Mouse (Mus musculus) cerebellum, adult 8-10 months (tissue): ENCODE measurements around the gene Gm21761.
"Not testable (repeated sequence)": the region's sequence is repeated elsewhere in the genome, so short reads cannot be mapped to it uniquely, and the experiment has no call there.

Experiments used
- DNase-seq: peaks from one replicate; pipeline ENCODE4 v3.0.0; 2022

Gene Gm21761

DNA sequence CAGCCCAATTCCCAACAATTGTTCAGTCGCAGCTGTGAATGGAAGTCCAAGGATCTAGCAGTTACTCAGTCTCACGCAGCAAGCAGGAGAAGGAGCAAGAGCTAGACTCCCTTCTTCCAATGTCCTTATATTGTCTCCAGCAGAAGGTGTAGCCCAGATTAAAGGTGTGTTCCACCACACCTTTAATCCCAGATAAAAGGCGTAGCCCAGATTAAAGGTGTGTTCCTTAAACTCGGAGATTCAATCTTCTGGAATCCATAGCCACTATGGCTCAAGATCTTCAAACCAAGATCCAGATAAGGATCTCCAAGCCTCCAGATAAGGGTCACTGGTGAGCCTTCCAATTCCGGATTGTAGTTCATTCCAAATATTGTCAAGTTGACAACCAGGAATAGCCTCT lies at the start of gene Gm21761:
Gene Gm21761, minus strand, starts transcription at position 101 of the 400 bp plus-strand sequence.
- not testable (repeated sequence) for DNase-seq

DNA sequence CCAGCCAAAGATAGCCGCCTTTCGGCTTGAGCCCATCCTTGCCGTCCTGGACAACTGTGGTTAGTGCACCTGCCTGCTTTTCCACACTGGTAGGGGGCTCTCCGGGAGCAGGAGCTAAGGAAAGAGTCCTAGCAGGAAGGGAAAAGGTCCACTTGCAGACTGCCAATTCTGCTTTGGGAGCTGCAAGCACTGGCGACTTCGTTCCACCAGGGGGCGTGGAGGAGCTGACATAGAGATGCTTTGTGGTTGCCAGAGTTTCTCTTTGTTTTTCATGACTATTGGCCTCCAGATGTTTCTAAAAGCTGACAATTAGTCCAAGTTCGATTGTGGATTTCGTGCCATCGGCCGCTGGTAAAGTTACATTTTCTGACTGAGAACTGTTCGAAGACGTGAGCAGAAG lies 40.1 kb upstream of the Gm21761 start:
- not testable (repeated sequence) for DNase-seq

DNA sequence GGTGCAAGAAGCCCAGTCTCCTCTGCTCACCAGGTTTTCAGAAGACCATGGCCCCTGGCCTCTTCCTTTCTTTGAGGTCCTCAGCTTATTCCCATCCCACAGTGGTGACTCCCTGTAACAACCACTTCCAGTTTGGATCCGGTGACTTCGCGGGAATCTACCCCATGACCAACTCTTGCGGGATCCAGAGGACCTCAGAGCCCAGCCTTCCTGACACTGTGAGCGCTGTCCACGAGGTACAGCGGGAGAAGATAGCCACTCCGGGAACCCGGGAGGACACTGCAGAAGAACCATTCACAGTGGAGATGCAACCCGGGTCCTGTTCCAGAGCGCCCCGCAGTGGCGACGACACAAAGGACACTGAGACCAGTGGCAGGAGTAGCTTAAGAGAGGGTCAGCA lies 39.1 kb upstream of the Gm21761 start:
- DNase-seq, result not testable (repeated sequence)

DNA sequence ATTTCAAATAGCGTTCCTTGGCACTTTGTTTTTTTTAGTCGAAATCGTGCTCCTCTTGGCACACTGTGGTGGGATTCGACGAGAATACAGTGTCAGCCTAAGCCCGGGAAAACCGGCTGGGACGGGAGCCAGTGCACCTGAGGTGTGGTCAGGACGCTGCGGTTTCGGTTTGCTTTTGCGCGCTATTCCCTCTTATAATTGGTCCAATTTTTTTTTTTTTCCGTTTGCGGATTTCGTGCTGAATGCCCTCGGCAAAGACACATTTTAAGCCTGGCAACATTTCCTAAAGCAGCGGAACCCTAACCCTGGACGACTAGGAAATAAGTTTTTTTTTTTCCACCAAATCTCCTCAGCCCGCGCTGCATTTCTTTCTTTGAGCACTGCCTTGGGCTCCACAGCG lies 36.9 kb upstream of the Gm21761 start:
- not testable (repeated sequence) for DNase-seq

DNA sequence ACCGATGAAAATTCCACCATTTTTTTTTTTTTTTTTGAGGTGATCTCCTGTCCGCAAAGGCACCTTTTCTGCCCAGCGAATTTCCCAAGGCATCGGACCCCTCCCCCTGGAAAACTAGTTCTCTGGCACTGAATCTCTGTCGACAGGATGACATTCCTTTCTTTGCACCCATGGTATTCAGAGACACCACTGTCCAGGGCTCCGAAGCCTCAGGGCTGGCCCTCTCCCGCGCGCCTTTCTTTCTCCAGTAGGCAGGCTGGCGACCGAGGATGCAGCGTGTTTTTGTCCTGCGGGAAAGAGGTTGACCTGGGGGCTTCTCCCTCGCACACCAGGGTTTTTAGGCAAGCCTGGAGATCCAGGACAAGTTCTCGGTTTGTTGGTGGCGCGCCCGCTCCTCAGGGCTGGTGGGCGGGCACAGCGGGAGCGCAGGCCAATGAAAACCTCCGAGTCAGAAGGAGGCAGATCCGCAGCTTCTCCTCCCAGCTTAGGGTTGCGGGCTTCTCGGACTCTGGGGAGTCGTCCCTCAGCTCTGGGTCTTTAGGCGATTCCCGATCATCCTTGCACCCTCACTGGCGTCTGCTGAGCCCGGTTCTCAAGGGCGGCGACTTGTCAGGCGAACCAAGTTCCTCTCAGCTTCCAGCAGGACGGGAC lies 36.4 kb upstream of the Gm21761 start:
- DNase-seq, result not testable (repeated sequence)

DNA sequence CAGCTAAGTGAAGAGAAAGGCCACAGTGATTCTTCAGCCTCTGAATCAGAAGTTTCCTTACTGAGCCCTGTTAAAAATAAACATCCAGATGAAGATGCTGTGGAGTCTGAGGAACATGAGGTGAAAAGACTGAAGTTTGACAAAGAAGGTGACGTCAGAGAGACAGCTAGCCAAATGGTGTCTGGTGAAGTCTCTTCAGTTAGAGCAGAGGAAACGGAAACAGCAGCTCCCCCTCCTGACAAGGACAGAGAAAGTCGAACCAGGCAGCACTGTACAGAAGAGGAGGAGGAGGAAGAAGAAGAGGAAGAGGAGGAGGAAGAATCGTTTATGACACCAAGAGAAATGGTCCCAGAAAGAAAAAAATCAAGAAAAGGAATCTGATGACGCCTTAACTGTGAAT lies 33.8 kb upstream of the Gm21761 start:
- DNase-seq, result not testable (repeated sequence)

DNA sequence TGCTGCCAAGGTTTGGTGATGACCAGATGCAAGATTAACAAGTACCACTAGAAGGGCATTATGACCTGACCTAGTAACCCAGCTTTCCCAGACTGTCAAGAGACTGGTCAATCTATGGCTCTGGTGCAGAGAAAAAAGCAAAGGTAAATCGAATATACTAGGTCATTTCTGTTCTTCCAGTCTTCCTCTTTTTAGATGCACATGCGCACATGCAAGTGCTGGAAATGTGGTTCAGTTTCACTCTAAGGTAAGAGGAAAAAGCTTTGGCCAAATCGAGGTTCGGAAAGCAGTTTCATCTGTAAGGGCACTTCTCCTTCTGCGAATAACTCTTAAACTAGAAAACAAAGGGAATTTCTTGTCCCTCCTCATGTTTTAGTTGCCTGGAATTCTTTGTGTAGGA lies 26.5 kb upstream of the Gm21761 start:
- not testable (repeated sequence) for DNase-seq

DNA sequence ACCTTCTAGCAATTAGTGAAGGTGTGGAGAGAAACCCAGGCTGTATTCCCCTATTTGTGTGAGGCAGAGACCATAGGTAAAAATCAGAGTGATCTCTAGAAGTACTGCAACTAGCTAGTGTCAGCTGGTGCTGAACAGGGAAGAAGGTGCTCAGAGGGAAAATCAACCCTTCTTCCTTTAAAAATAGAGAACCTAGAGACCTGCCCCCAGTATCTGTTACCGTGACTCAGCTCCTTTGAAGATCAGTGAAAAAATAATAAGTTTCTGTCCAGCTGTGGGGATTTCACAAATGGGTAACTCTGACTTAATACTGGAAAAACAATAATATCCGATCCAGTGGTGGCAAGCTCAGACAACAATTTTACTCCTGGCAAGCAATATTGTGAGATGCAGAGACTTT lies 26.0 kb upstream of the Gm21761 start:
- DNase-seq, result not testable (repeated sequence)

DNA sequence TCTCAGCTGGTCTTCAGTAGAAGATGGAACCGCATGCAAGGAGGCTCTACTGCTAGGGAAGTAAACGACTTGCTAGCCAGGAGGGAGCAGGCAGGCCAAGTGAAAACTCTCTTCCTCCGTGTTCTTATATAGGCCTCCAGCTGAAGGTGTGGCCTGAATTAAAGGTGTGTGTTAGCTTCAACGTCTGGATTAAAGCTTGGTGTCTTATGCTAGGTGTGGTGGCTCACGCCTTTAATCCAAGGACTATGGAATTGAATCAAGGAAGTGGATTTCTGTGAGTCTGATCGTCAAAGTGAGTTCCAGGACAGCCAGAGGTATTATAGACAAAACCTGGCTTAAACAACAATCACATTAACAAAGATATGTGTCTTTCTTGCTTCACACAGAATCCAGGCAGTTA lies 21.6 kb upstream of the Gm21761 start, which contains the start of gene B020031M17Rik:
Gene B020031M17Rik, minus strand, starts transcription at position 101 of the 400 bp plus-strand sequence.
- not testable (repeated sequence) for DNase-seq

DNA sequence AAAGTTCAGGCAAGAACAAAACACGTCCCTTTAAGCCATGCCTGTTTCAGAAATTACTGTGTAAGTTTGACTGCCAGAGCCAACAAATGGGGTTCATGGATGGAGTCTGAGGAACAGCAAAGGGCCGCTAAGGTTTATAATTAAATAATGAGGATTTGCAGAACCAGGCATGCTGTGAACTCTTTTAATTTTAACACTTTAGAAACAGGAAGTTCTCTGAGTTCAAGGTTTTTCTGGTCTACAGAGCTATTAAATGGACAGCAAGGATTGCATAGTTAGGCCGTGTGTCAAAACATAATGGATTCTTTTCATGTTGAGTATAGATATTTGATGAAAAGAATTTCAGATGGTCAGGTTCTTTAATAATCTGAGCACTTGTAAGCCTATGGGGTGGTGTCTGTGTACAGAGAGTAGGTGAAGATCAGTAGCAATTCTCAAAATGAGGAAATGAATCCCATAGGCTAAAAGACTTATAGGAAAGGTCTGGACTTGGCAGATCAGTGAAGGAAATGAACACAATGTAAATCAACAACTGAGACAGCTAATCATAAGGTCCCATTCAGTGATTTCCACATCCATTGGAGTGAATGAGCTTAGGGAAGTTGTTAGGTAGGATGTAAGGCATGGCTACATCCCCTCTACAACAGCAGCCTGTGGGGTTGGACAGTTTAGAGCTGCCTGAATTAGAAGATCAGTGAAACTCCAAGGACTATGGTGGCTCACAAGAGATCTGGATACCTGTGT lies 4.3 kb downstream of the Gm21761 start:
- not testable (repeated sequence) for DNase-seq

DNA sequence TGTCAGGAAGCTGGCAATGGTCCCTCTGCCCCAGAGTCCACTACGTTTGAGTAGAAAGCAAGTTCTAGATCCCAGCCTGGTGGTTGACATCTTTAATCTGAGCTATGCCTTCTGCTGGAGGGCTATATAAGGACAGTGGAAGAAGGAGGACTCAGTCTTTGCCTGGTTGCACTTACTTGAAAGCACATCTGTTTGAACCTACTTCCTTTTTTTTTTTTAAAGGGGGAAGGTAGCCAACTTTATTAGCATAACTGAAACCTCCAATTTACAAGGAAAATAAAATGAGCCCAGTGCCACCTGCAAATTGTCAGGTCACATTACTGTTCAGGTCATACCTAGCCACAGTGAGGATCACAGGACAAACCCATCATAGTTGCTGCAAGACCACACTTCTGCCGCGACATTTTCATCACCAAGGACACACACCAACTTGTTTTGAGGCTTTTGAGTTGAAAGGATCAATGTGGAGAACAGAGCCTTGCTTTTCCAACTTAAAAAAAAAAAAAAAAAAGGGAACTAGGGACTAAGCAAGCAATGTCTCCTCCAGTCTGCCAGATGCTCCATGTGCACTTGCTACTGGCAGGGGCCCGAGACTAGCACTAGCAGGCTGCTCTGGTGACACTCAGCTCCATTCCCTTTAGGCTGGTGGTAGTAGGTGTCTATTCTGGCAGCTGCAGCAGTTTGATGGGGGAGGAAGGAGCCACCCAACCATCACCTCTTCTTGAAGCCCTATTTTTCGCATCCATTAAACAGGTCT lies 11.9 kb downstream of the Gm21761 start:
- DNase-seq, result not testable (repeated sequence)

DNA sequence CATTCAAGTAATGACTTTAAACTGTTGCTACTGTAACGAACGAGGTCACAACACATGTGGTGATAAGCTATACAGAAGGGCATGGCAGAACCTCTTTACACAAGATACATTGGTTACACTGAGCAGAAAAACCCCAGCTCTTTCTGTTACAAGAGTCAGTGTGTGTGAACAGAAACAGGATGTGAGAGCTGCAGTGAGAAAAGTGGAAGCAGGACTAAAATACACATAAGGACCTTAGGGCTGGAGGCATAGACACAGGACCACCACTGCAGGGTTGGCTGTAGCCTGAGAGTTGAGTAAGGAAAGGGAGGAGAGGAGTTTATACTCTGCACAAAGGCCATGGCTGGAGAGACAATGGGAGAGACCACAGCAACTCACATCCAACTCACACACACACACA lies 12.6 kb downstream of the Gm21761 start:
- not testable (repeated sequence) for DNase-seq

DNA sequence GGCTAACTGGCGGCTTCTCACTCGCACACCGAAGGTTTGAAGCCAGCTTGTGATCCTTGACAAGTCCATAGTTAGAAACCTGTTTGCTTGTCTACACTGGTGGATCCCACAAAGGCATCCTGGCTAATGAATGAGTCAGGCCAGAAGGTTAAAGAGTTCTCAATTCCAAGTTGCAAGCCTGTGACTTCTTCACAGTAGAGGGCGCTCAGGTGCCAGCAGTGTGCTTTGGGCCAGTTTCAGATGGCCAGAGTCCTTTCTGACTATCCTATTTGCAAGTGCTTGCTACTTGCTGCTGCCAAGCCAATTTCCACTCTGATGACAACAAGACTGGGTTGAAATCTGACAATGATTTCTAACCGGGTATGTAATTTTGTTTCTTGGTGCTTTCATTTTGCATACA lies 30.5 kb downstream of the Gm21761 start:
- DNase-seq, result not testable (repeated sequence)

DNA sequence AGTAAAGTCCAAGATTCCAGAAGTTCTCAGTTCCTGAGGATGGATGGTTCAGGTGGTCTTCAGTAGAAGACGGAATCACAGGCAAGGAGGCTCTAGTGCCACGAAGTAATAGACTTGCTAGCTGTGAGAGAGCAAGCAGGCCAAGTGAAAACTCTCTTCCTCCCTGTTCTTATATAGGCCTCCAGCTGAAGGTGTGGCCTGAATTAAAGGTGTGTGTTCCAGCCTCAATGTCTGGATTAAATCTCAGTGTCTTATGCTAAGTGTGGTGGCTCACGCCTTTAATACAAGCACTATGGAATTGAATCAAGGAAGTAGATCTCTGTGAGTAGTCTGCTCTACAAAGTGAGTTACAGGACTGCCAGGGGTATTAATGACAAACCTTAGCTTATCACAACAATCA lies 34.4 kb downstream of the Gm21761 start, which contains the start of gene Tcstv1:
Gene Tcstv1, minus strand, starts transcription at position 101 of the 400 bp plus-strand sequence.
- not testable (repeated sequence) for DNase-seq

DNA sequence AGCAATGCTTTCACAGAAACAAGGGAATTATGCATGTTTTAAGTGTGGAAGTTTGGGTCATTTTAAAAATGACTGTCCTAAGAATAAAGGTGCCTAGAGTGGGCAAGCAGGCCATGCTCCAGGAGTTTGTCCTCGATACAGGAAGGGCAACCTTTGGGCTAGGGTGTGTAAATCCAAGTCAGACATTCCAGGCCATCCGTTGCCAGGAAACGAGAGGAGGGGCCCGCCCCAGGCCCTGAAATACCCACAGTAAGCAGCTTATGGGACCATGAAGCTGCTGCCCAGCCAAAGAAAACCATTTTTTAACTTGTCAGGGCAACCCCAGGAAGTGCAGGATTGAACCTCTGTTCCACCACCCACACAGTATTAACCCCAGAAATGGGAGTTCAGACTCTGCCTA lies 42.2 kb downstream of the Gm21761 start:
- not testable (repeated sequence) for DNase-seq

DNA sequence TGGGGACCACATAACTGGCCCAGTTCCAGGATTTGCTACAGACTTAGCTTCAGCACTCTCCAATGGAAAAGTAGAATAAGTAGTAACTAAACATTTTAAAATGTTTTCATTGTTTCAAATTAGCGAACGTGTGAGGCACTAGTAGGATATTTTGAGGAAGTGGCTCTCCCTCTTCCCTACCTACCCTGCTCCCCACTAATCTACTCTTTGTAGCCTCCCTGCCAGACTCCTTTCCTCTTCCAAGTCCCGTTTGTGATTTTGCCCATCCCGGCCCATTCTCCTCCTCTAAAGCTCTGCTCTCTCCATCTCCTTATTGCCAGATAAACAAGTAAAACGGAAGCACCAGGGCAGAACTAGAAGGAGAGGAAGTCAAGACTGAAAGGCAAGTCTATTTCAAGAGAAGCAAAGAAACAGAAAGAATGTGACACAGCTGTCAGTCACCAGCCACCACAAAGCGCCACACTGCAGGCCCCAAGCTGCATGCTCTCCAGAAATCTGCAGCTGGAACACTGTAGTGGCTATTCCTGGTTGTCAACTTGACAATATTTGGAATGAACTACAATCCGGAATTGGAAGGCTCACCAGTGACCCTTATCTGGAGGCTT lies 64.6 kb downstream of the Gm21761 start:
- not testable (repeated sequence) for DNase-seq

DNA sequence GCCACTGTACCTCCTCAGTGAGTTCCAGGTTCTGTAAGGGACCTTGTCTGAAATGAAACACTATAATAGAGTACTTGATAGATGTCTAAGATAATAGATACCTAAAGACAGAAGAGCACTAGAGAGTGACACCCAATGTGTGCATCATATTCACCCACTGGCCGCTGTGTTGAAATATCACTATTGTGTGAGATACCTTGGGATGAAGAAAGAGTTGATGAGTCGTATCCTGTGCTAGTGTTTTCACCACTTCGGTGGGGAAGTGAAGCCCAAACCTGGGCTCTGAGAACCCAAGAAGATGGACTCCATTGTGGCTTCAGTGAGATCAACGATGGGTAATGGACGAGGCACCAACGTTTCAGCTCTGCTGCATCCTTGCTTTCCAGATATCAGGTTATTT lies 66.7 kb downstream of the Gm21761 start:
- not testable (repeated sequence) for DNase-seq
